Comparison of ENCODE assay signal across 11 mouse cellular contexts in genomic region chr13:71403654-71404560, GRCm38 (mm10).
DNase-seq lines count a peak whose midpoint lies in the region; ATAC-seq and TF ChIP-seq lines count a peak whose summit lies in the region.
"Had no signal": no experiment of that assay in that cellular context is flagged by ENCODE, and none has a peak within 500 bp of the region (broad histone marks: within the 10 kb centered on the region; RNA-seq: fewer than 3 reads in every experiment).

No protein-coding gene starts in this region.

- TF ChIP-seq CTCF in stomach, postnatal 0 days (IDR thresholded peaks at IDR 0.05; ENCODE audit: low read depth), result no peak

- no peaks in the 10 kb centered on the region for H3K9me3 ChIP-seq in liver, embryonic 11.5 days (ENCODE audit: control insufficient read depth, low read length)
- H3K9me3 ChIP-seq in hindbrain, embryonic 14.5 days (ENCODE audit: control insufficient read depth, low read length), result no peaks in the 10 kb centered on the region
- no peaks in the 10 kb centered on the region for H3K9me3 ChIP-seq in stomach, postnatal 0 days (ENCODE audit: control insufficient read depth, low read length)
- H3K9me3 ChIP-seq in kidney, embryonic 15.5 days (replicated peaks), result no peaks in the 10 kb centered on the region
- H3K9me3 ChIP-seq: heart, embryonic 12.5 days had no signal

- no peaks in the 10 kb centered on the region for H3K27me3 ChIP-seq in liver, embryonic 11.5 days (replicated peaks; ENCODE audit: control insufficient read depth, insufficient read depth, low read length)
- H3K27me3 ChIP-seq in hindbrain, embryonic 14.5 days (ENCODE audit: control insufficient read depth, insufficient read depth, low read length), result no peaks in the 10 kb centered on the region; the same call in 1 of the 2 replicates
- no peaks in the 10 kb centered on the region for H3K27me3 ChIP-seq in stomach, postnatal 0 days (ENCODE audit: control insufficient read depth, insufficient read depth, low read length)
- H3K27me3 ChIP-seq in kidney, embryonic 15.5 days, result no peaks in the 10 kb centered on the region
- H3K27me3 ChIP-seq: heart, embryonic 12.5 days had no signal

- no peak for ATAC-seq in liver, embryonic 11.5 days (replicated peaks; ENCODE audit: low FRiP score)
- no peak for ATAC-seq in hindbrain, embryonic 14.5 days (ENCODE audit: low FRiP score)
- ATAC-seq in stomach, postnatal 0 days (ENCODE audit: low FRiP score, low TSS enrichment), result 0 out of 2 replicates have a peak, but pooled peaks have one; percentile 26
- no peak for ATAC-seq in kidney, embryonic 15.5 days (replicated peaks; ENCODE audit: low FRiP score)

- no peaks in the 10 kb centered on the region for H3K4me1 ChIP-seq in liver, embryonic 11.5 days (replicated peaks; ENCODE audit: control insufficient read depth, insufficient read depth, low read length)
- peaks cover 13% of the 10 kb centered on the region for H3K4me1 ChIP-seq in hindbrain, embryonic 14.5 days (replicated peaks; ENCODE audit: control insufficient read depth, insufficient read depth, low read length)
- no peaks in the 10 kb centered on the region for H3K4me1 ChIP-seq in stomach, postnatal 0 days (replicated peaks; ENCODE audit: control insufficient read depth, insufficient read depth)
- H3K4me1 ChIP-seq in kidney, embryonic 15.5 days, result no peaks in the 10 kb centered on the region
- H3K4me1 ChIP-seq: heart, embryonic 12.5 days had no signal

- no peaks in the 10 kb centered on the region for H3K36me3 ChIP-seq in liver, embryonic 11.5 days (ENCODE audit: control insufficient read depth, insufficient read depth, low read length)
- H3K36me3 ChIP-seq in hindbrain, embryonic 14.5 days (replicated peaks; ENCODE audit: control insufficient read depth, insufficient read depth), result no peaks in the 10 kb centered on the region
- H3K36me3 ChIP-seq in stomach, postnatal 0 days (ENCODE audit: control insufficient read depth, insufficient read depth, low read length), result no peaks in the 10 kb centered on the region
- no peaks in the 10 kb centered on the region for H3K36me3 ChIP-seq in kidney, embryonic 15.5 days
- H3K36me3 ChIP-seq: heart, embryonic 12.5 days had no signal

- intact Hi-C loops in left cerebral cortex, postnatal 36 days (cut with DNase I), result no loop called here

- peak; percentile 3 for DNase-seq in liver
- DNase-seq in liver, embryonic 11.5 days (ENCODE audit: low spot score), result no peak
- DNase-seq in hindbrain, embryonic 14.5 days (ENCODE audit: low spot score), result peak; percentile 29
- DNase-seq in left cerebral cortex, postnatal 36 days (ENCODE audit: low spot score in 2 of 2), result peak; percentile 42 to 43
- DNase-seq in stomach, postnatal 0 days (ENCODE audit: low spot score), result no peak
- no peak for DNase-seq in adrenal gland, postnatal 36 days
- no peak for DNase-seq in gastrocnemius, postnatal 10 days
- DNase-seq: kidney, postnatal 14 days; lung, adult 18-20 months had no signal

- H3K9ac ChIP-seq in liver, embryonic 11.5 days (ENCODE audit: low read depth, low read length), result no peak overlapping the region
- no peak overlapping the region for H3K9ac ChIP-seq in hindbrain, embryonic 14.5 days
- no peak overlapping the region for H3K9ac ChIP-seq in stomach, postnatal 0 days (ENCODE audit: low read length)
- H3K9ac ChIP-seq in kidney, embryonic 15.5 days, result no peak overlapping the region
- H3K9ac ChIP-seq: heart, embryonic 12.5 days had no signal

- H3K27ac ChIP-seq in liver, embryonic 11.5 days (ENCODE audit: low read depth, low read length), result no peak overlapping the region
- H3K27ac ChIP-seq in hindbrain, embryonic 14.5 days, result 0 out of 2 replicates have a peak overlapping the region, but pooled peaks have one; percentile 22
- no peak overlapping the region for H3K27ac ChIP-seq in stomach, postnatal 0 days (replicated peaks)
- H3K27ac ChIP-seq in kidney, embryonic 15.5 days, result no peak overlapping the region

- no peak overlapping the region for H3K4me3 ChIP-seq in liver, embryonic 11.5 days (ENCODE audit: low read depth, low read length)
- H3K4me3 ChIP-seq in hindbrain, embryonic 14.5 days (replicated peaks; ENCODE audit: low read length), result no peak overlapping the region
- no peak overlapping the region for H3K4me3 ChIP-seq in stomach, postnatal 0 days (ENCODE audit: low read depth, low read length)
- H3K4me3 ChIP-seq in kidney, embryonic 15.5 days (replicated peaks), result no peak overlapping the region
- H3K4me3 ChIP-seq: heart, embryonic 12.5 days had no signal

- no peak for TF ChIP-seq EP300 in stomach, postnatal 0 days (optimal IDR thresholded peaks at IDR 0.05)

- H3K4me2 ChIP-seq in liver, embryonic 11.5 days, result no peak overlapping the region
- H3K4me2 ChIP-seq in hindbrain, embryonic 14.5 days (replicated peaks), result no peak overlapping the region
- no peak overlapping the region for H3K4me2 ChIP-seq in stomach, postnatal 0 days (replicated peaks; ENCODE audit: low read depth)
- no peak overlapping the region for H3K4me2 ChIP-seq in kidney, embryonic 15.5 days
- H3K4me2 ChIP-seq: heart, embryonic 12.5 days had no signal

- 75% methylated on average over 21 of the region's 21 CpGs for WGBS in liver, embryonic 11.5 days
- WGBS in hindbrain, embryonic 14.5 days, result 38% methylated on average over 21 of the region's 21 CpGs
- 64% methylated on average over 21 of the region's 21 CpGs for WGBS in stomach, postnatal 0 days
- WGBS in kidney, embryonic 15.5 days, result 60% methylated on average over 21 of the region's 21 CpGs

Comparison
In these comparisons a context has a peak if more than half of its experiments do, and no peak if none do; other contexts are left out.
1. DNase-seq: peak in liver (single experiment), hindbrain, embryonic 14.5 days (single experiment) and left cerebral cortex, postnatal 36 days (2 of 2); none in liver, embryonic 11.5 days (single experiment), stomach, postnatal 0 days (single experiment), adrenal gland, postnatal 36 days (0 of 2) and gastrocnemius, postnatal 10 days (single experiment).